Mouse (Mus musculus): ENCODE data around the gene Pfas.

- TF ChIP-seq CTCF (IDR thresholded peaks at IDR 0.05 in 2 of 3, conservative IDR thresholded peaks at IDR 0.05 in 1 of 3; ENCODE audit: control insufficient read depth in 1 of 3, insufficient read depth in 1 of 3, low read depth in 2 of 3, low read length in 3 of 3, poor library complexity in 1 of 3, severe bottlenecking in 1 of 3): no peak
- no peak for TF ChIP-seq E2F4 (IDR thresholded peaks at IDR 0.05; ENCODE audit: borderline replicate concordance, low read depth, low read length)
- TF ChIP-seq NRF1 (IDR thresholded peaks at IDR 0.05; ENCODE audit: insufficient read depth, low read depth, low read length, poor library complexity, severe bottlenecking): no peak
Observed at GRCm38 (mm10) chr11:69012071-69012601, 3.9 kb upstream of the Pfas start.

Measured in MEL (cell line).